Mouse (Mus musculus) brown adipose tissue, adult 24 weeks (tissue): Measurements from ENCODE around the gene Ryk. TPM values are rescaled to one million over a fixed set of nuclear protein-coding genes. Genes with fewer than 3 reads are reported as not detected.

Experiments used
- H3K27ac ChIP-seq: fragments of 200-500 bp; replicated peaks from 2 replicates; pipeline ENCODE4 v1.5.1; 2012; ENCODE audit warnings: low read depth, mild to moderate bottlenecking, low read length
- H3K4me1 ChIP-seq: fragments of 200-500 bp; 2 replicates; pipeline ENCODE4 v1.6.1; 2012; ENCODE audit warnings: low read length, mixed read lengths; ENCODE audit not compliant: control insufficient read depth, insufficient read depth, insufficient read length
- H3K4me3 ChIP-seq: fragments of 200-500 bp; 2 replicates; pipeline ENCODE4 v1.5.1; 2012; ENCODE audit warnings: low read depth, mild to moderate bottlenecking, low read length, moderate library complexity; ENCODE audit not compliant: insufficient read depth
- polyA plus RNA-seq: library from polyadenylated mRNA; stranded (reverse); fragments of >200 nt; gene quantifications from 2 replicates; pipeline ENCODE4 v1.2.4, GENCODE M21; 2012; ENCODE audit not compliant: missing spikeins, insufficient read depth, insufficient read length

Gene Ryk
- polyA plus RNA-seq, 1 experiment: 34.5 TPM

- Histone ChIP-seq H3K4me1 (no peaks in the 10 kb centered on the region), H3K4me3 (no peak overlapping the region), H3K27ac (no peak overlapping the region)
Observed at GRCm38 (mm10) chr9:102933925-102934721, 99.4 kb downstream of the Ryk start.

GRCm38 (mm10) chr9:102942221-102942620, 107.5 kb downstream of the Ryk start:
- H3K27ac ChIP-seq: no peak overlapping the region
- H3K4me3 ChIP-seq: no peak overlapping the region
- H3K4me1 ChIP-seq: no peaks in the 10 kb centered on the region

GRCm38 (mm10) chr9:102944891-102945290, 110.2 kb downstream of the Ryk start:
- Histone ChIP-seq H3K27ac (no peak overlapping the region), H3K4me1 (no peaks in the 10 kb centered on the region), H3K4me3 (no peak overlapping the region)

- no peaks in the 10 kb centered on the region for H3K4me1 ChIP-seq
- H3K4me3 ChIP-seq: no peak overlapping the region
Observed at GRCm38 (mm10) chr9:102946469-102947015, 111.8 kb downstream of the Ryk start.

GRCm38 (mm10) chr9:102948706-102949105, 114.0 kb downstream of the Ryk start:
- no peak overlapping the region for H3K27ac ChIP-seq
- no peak overlapping the region for H3K4me3 ChIP-seq
- no peaks in the 10 kb centered on the region for H3K4me1 ChIP-seq

More at GRCm38 (mm10) chr9:102946469-102947015, 111.8 kb downstream of the Ryk start:
- H3K27ac ChIP-seq: no peak overlapping the region

GRCm38 (mm10) chr9:102951091-102951994, 116.6 kb downstream of the Ryk start:
- Histone ChIP-seq H3K27ac (no peak overlapping the region), H3K4me3 (no peak overlapping the region), H3K4me1 (no peaks in the 10 kb centered on the region)

GRCm38 (mm10) chr9:102955866-102956265, 121.1 kb downstream of the Ryk start:
- no peak overlapping the region for H3K4me3 ChIP-seq
- H3K4me1 ChIP-seq: no peaks in the 10 kb centered on the region

More at GRCm38 (mm10) chr9:102955866-102956265, 121.1 kb downstream of the Ryk start:
- no peak overlapping the region for H3K27ac ChIP-seq

Other genes with a start within 250 kb of the Ryk start
- 362 and 412 TPM in 2 replicates for gene Anapc13, start 208.6 kb upstream of the Ryk start, polyA plus RNA-seq
- gene Cep63, start 208.4 kb upstream of the Ryk start, polyA plus RNA-seq: 39.6 and 41.8 TPM in 2 replicates
- 33.0 and 42.2 TPM in 2 replicates for gene Amotl2, start 118.2 kb upstream of the Ryk start, polyA plus RNA-seq
- gene Slco2a1, start 153.8 kb downstream of the Ryk start, polyA plus RNA-seq: 1.0 and 1.2 TPM in 2 replicates